Mouse (Mus musculus) 3T3-L1 (cell line): ENCODE data around the gene Arhgap17.

ENCODE experiments used
- DNase-seq: peaks from one replicate; pipeline ENCODE4 v3.0.0-alpha.2; 2015; ENCODE audit warnings: low read depth, low spot score

Arhgap17 gene

DNA sequence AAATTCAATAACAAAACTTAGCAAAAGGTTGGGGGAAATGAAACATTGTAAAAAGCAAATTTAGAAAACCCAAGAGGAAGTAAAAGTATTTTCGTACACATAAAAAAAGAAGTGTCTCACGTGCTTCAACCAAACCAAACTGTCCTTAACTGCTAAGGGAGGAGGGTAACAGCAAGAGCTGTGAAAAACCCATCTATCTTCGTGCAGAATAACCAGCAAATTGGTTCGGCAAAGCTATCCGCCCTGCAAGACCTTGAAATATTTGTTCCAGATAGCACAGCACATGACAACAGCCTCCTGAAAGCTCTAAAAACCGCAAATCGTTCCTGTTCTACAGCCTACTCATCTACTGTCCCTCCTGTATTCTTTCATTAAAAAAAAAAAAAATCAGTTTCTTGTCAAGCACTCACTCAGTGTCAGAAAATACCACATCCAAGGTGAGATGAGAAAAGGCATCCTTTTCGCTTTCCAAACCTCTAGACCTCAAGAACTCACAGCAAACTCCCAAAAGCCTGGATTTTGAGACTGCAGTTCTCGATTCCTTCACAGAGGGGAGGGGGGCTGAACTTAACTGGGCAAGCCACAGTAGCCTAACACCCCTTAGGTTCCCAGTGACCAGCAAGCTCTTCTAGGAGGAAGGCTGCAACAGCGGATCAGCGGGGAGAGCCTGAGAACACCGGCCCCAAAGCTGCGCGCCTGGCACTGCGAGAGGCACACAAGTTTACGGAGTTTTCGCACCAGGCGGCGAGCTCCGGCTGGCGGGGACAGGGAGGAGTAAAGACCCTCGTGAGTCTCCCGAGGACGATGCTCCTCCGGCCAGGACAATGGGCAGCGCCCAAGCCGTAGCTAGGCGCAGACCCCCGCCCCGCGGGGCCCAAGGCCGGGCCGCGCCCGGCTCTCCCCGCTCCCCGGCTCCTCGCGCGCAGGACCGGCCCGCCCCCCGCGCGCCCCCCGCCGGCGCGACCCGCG lies 653 bp downstream of the Arhgap17 start:
- DNase-seq: peak; percentile 53

DNA sequence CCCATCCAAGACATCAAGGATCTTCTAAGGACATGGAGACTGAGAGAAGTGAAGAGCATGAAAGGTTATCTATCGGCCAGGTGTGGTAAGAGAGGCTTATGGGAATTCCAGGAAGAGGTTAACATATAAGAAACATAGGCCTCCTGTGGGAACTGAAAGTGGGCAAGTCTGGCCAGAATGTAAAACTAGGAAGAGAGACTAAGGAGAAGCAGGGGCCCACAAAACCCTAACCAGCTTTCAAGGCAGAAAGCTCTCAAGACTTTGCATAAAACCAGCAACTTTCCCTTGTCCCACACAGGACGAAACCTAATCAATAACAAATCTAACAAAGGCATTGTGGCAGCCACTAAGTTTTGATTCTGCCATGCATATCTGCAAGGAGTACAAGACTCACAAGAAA lies 1.5 kb downstream of the Arhgap17 start:
- no peak for DNase-seq

DNA sequence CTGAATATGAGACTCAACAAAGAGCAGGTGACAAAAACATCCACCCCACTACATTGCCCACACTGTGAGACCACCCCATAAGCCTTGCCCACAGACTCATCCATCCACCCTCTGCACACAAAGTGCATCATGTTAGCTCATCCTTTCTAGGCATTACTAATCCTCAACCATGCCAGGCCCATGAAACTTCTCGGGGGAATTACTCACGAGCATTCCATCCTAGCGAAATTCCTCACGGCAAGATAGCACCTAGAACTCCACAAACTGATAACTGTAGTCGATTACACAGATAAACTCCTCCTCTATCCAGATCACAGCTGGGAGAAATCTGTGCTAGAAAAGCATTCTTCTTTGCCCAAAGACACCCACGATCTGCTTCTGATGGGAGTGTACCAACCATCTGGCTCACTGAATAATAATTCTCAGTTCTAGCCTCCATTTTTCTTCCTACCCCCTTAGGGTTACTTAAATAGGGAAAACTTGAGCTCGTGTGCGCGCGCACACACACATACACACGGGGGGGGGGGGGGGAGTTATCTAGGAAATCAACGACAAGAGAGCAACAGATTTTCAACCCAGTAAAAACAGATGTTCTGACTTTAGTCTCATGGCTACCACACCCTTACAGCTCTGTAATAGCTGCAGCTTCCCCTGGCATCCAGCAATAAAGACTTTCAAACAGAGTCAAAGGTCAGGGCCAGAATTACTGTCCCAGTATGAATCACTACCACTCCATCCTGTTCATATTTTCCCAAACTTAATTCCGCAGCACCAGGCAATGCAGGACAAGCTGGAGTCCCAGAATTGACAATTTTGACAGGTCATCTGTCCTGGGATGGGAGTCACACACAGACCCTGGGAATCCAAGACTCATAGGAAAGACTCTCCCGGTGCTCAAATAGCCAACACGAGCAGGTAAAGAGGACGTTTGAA lies 2.2 kb downstream of the Arhgap17 start:
- DNase-seq: peak; percentile 67

DNA sequence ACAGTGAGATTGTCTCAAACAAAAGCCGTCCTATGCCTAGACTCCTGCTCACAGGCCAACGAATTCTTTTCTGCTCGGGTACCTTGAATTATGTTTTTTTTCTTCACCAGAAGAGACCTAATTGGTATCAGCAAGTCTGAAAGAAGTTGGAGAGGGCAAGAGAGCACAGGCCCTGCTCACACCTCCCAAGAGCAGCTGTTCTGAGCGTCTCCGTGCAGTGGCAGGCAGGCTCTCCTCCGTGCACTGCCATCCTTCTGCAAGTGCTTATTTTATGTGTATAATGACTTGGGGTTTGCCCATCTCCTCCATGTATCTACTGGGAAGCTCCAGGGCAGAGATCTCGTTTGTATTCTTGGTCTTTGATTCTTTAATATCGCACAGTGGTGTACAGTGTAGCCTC lies 2.9 kb downstream of the Arhgap17 start:
- no peak for DNase-seq

DNA sequence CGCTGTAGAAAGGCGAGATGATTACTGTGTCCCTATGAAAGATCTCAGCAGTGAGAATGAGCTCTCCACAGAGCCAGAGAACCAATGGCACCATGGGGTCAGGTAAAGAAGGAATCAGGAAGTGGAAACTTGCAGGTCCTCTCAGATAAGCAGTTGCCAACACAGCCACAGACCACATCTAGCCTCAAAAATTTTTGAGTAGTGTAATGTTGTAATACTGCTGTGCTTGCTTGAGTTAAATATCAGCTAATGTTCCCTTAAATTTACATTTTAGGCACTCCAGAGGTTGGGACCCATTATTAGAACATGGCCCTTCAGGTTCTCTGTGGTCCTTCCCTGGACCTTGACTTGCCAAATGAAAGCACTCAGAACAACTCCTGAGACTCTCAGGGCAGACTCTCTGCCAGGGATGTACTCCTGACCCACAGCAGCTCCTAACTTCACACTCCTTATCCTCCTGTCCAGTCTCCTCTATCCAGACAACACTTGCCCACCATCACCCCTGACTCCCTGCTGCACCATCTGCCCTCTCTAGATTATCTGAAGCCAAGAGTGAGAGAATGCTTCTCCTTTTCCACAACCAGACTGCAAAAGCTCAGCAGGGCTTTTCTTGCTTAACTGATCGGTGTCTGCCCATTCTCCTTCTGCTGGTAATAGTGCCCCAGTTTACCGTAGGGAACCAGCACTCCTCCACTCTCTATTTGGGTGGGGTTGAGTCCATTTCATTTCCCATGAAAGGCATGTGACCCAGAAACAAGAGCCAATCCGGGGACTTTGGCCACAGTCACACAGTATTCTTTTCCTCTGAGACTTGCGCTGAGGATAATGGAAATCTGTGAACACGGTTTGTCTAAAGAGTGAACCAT lies 3.6 kb downstream of the Arhgap17 start:
- DNase-seq: no peak

DNA sequence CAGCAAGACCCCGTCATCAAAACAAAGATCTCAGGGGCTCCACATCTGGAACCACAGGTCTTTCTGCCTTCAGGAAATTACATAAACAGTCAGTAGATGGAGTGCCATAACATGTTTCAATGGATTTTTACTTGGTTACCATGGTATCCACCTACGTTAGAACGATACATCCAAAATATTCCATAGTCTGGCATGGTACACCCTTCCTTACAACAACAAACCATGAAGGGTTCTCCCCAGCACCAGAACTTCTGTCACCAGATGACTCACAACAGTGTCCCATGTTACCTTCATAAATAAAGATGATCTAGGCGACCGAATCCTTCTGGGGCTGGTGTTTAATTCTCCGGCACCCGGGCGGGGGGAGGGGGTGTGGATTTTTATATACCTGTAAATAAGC lies 5.7 kb downstream of the Arhgap17 start:
- no peak for DNase-seq

- peak; percentile 25 for DNase-seq
These were observed 6.9 kb downstream of the Arhgap17 start for GRCm38 (mm10) chr7:123362806-123363205.

- no peak for DNase-seq
These were observed 8.3 kb downstream of the Arhgap17 start for GRCm38 (mm10) chr7:123361229-123361980.

GRCm38 (mm10) chr7:123360185-123360584 lies 9.5 kb downstream of the Arhgap17 start:
- no peak for DNase-seq

DNA sequence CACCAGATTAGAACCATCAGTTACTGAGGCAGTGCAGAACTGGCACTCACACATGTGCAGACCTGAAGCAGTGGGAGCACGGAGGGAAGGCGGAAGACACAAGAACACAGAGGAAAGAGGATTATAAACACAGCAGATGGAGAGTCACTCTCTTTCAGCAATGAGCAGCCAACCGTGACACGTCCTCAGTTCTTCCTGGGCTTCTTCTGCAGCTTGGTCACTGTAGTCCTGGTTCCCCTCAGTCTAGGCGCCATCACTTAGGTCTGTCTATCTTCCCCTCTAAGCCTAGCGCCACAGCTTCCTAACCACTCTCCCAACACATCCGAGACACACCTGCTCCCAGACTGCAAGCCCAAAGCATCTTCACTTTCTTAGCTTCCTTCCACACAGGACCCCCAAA lies 10.6 kb downstream of the Arhgap17 start:
- DNase-seq: no peak

DNA sequence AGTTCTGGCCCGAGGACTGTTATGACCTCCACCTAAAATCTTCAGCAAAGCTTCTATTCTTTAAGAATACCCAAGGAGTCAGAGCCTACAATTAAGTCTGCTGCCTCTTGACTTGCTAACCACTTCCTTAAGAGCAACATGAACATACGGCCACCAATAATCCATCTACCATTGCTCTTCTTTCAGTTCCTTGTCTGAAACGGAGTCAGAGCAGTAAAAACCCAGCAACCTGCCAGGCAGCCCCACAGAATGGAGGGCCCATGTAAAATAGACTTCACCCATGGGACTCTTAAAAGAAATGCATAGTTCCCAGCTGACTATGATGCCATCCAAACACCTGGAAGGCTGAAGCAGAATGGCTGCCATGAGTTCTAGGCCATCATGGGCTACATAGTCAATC lies 13.6 kb downstream of the Arhgap17 start:
- no peak for DNase-seq

DNA sequence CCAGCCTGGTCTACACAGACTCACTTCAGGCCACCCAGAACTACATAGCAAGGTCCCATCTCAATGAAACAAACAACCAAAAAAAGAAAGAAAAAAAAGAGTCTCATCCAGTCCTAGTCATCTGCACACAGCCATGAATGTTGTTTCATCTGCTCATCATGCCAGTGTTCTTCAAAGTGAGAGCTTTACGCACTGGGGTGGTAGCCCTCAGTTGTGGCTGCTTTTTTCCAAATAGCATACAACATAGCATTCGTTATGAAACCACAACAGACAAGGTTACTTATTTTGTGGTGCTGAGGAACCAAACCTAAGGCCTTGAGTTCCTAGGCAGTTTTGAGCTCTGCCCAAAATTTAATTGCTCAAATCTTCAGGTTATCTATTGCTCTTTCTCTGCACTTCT lies 14.9 kb downstream of the Arhgap17 start:
- DNase-seq: no peak

- DNase-seq: no peak
These were observed 15.3 kb downstream of the Arhgap17 start for GRCm38 (mm10) chr7:123354392-123354791.

GRCm38 (mm10) chr7:123353879-123354278 lies 15.8 kb downstream of the Arhgap17 start:
- DNase-seq: no peak

DNA sequence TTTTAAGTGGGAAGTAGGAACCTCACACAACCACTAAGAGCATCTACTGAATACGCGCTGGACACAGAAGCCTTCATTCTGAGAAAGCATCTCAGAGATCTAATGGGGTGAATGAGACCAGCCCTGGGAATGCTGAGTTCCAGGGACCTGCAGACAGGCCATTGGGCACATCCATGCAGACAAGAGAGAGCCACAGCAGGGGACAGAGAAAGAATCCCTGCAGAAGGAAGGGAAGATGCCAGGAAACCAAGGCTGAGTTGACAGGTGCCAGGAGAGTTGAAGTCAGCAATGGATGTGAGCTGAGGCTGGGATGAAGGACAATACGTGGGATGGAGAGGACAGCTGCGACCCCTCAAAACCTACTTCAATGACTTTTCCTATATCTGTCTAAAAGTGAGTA lies 16.6 kb downstream of the Arhgap17 start:
- no peak for DNase-seq

GRCm38 (mm10) chr7:123350243-123350642 lies 19.5 kb downstream of the Arhgap17 start:
- DNase-seq: no peak

DNA sequence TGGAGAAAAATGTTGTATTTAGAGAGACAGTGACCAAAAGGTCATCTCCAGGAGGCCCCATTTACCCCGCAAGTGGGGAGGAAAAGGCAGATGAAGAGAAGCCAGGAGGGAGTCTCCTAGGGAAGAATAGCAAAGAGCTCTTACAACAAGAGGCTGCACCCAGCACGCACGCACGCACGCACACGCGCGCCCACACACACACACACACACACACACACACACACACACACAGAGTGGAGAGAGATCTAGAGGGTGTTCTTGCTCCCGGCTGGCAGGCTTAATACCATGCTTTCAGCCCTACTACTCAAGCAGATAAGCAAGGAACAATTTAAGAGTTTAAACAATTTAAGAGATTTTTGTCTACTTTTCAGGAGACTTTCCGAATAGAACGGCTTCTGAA lies 19.9 kb downstream of the Arhgap17 start:
- DNase-seq: no peak

GRCm38 (mm10) chr7:123346631-123347290 lies 23.0 kb downstream of the Arhgap17 start:
- DNase-seq: peak; percentile 17

DNA sequence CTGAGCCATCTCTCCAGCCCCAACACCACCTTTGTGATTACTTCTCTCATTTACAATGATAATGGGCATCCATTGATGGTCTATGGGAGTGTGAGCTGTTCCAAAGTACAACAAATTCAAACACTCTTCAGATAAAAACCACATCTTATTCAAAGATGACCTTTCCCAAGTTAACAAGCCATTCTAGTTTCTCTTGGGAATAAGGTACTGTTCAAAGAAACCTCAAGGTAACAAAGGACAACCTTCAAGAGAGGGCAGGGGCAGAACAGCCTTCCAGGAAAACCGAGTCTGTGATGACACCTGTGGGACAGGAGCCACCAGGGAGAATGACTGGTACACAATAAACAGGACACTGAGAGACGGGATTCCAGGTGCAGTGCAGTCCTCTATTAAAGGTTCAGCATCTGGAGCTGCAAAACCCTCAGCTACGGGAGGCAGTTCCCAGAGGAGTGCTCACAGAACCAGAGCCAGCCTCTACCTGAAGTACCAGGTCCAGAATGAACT lies 24.6 kb downstream of the Arhgap17 start:
- DNase-seq: no peak
